Mouse (Mus musculus): ENCODE data around the gene Rnf216.
"Not testable (repeated sequence)": the region's sequence is repeated elsewhere in the genome, so short reads cannot be mapped to it uniquely, and the experiment has no call there.

The Rnf216 gene

DNA sequence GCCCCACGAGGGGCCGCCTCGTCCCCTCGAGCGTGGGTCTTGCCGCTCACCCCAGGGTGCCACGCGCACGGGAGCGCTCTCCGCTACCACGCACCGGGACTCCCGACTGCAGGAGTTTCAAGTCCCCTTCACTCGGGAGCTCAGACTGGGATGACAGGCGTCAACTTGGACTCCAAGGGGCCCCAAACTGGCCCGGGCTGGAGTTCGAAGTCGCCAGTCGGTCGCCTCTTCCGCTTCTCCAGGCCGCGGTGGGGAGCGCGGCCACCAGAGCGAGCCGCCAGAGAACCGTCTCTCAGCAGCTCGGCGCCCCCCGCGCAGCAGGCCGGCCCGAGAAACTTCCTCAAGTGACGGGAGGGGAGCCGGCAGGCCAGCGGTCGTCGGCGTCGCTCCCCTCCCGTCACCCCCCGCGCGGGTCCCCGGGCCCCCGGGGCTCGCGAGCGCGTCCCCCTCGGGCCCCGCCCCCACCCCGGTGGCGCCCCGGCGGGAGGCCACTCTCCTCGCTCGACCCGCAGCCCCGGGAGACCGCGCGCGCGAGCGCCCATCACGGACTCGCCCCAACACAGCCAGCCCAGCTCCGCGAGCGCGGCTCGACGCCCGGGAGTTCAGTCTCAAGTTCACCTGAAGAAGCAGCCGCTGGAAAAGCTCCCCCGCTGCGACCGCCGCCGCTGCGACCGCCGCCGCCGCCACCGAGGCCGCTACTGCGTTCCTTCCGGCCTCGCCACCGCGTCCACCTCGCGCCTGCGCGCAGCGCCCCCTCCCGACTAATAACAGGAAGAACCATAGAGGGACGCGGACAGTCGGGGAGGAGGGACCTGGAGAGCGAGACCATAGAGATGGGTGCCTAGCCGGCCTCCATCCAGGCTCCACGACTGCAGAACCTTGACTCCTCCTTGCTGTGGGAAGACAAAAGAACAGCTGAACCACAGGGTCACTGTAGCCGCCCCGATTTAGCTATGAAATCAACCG, at the start of gene Rnf216:
TSS of gene Rnf216 (minus strand) at position 714 of the 966 bp plus-strand sequence.
- DNase-seq (ENCODE audit: inconsistent ontology term): peak; percentile 97

DNA sequence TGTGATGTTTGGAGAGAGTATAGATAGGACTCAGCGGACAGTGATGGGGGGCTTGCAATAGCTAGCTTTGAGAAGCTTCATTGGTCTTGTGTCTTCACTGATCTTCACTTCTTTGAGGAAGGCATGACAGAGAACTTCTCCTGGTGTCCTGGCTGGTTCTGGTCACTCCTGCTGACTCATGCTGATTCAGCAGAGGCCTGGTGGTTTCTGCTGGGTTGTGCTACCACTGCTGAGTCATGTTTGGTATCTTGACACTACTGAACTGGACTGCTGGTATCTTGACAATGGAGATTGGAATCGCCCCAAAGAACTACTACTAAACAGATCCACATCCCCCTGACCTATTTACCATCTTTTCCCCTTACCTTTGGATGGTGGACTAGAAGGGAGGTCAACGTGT, 42.7 kb upstream of the Rnf216 start:
- DNase-seq (ENCODE audit: inconsistent ontology term): no peak

DNA sequence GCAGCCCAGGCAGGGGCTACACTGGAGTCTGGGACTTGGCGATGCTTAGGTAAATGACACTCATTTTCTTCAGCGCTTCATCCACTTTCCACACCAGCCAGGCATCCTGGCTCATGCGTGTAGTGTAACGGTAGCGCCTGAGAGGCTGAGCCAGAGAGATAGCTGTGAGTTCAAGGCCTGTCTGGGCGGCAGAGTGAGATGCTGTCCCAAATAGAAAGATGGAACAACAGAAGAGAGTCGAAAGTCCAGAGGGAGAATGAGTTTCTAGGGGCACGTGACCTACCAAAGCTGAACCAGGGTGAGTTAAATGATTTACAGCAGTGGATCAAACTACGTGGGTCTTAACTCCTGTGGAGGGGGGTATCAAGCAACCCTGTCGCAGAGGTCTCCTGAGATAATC, 41.0 kb upstream of the Rnf216 start:
- no peak for DNase-seq (ENCODE audit: inconsistent ontology term)

DNA sequence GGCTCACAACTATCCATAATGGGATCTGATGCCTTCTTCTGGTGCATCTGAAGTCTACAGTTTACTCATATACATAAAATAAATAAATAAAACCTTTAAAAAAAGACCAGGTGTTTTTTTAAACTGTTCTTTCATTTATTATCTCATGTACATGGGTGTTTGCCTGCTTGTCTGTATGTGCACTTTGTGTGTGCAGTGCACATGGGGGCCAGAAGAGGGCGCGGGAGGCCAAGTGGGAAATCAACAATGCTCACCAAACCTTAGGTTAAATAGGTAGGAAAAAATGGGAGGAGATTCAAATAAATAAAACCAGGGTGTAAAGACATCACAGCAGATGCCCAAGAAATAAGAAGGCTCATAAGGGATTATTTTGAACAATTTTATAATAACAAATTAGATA, 37.2 kb upstream of the Rnf216 start:
- no peak for DNase-seq (ENCODE audit: inconsistent ontology term)

DNA sequence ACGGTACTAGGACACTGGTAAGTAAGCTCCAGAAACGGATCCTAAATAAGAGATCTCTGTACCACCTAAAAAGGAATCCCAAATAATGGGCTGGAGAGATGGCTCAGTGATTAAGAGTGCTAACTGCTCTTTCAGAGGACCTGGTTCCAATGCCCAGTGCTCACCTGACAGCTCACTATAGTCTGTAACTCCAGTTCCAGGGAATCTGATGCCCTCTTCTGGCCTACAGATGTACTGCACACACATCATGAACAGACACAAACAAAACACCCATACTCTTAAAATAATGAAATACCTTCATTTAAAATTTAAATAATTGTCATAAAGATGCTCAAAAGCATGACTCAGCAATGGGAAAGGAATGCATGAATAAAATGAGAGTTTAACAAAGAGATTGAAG, 36.7 kb upstream of the Rnf216 start:
- no peak for DNase-seq (ENCODE audit: inconsistent ontology term)

DNA sequence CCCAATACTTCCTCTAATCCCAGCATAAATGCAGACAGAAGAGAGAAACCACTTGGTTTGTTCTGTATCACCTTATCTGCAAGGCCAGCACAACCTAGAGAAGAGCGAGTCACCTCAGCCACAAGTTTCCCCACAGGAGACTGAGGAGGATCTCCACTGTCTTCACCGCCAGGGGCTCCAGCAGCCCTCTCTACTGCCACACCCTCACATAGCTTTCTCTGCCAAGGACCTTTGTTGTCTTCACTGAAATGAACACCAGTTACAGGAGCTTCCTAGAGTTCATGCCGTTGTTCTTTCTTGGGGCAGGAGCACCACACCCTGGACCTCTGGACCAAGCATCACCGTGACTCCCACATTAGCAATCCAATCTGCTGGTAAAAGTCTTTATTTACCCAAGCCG, 35.9 kb upstream of the Rnf216 start:
- no peak for DNase-seq (ENCODE audit: inconsistent ontology term)

DNA sequence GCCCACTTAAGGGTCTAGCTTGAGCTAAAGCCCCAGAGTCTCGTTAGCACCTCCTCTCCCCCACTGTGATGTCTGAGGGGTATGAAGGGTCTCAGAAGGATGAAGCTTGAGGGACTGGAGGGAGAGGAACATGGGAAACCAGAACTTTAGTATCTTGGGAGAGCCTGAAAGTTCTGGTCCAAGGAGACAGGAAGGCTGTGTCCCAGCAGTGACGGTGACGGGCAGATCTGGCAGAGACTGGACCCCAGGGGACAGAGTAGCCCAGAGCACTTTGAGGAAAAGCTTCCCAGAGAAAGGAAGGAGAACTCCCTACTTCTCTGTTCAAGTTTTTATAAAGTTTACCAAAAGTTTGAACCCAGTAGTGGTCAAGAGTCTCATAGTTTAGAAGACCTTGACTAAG, 34.7 kb upstream of the Rnf216 start, which contains the start of gene Olfr718-ps1:
TSS of gene Olfr718-ps1 (minus strand) at position 101 of the 400 bp plus-strand sequence.
- no peak for DNase-seq (ENCODE audit: inconsistent ontology term)

DNA sequence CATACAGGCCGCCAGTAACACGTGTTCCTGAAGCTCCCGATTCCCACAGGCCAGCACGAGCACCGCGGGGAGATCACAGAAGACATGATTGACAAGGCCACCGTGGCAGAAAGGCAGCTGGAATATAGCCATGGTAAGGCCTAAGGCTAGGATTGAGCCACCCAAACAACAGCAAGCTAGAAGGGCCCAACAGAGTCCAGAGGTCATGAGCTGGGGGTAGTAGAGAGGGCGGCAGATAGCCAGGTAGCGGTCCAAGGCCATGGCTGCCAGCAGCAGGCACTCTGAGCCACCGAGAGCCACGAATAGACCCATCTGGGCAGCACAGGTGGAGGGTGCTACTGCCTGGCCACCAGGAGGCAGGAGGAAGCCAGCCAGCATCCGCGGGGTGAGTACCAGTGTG, 24.8 kb upstream of the Rnf216 start:
- DNase-seq (ENCODE audit: inconsistent ontology term): no peak

DNA sequence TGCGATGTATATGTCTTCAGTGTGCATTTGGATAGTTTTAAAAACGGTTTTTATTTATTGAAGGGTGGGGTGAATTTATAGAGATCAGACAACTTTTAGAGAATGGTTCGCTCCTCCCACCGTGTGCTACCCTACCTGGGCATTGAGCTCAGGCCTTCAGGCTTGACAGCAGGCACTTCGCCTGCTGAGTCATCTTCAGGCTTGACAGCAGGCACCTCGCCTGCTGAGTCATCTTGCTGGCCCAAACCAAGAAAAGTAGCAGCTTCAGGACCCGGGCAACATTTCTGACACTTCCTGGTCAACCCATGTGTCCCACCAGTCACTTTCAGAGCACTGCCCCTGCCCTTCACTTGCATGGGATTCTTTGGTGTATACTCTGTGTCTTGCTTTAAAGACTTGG, 22.2 kb upstream of the Rnf216 start:
- no peak for DNase-seq (ENCODE audit: inconsistent ontology term)

DNA sequence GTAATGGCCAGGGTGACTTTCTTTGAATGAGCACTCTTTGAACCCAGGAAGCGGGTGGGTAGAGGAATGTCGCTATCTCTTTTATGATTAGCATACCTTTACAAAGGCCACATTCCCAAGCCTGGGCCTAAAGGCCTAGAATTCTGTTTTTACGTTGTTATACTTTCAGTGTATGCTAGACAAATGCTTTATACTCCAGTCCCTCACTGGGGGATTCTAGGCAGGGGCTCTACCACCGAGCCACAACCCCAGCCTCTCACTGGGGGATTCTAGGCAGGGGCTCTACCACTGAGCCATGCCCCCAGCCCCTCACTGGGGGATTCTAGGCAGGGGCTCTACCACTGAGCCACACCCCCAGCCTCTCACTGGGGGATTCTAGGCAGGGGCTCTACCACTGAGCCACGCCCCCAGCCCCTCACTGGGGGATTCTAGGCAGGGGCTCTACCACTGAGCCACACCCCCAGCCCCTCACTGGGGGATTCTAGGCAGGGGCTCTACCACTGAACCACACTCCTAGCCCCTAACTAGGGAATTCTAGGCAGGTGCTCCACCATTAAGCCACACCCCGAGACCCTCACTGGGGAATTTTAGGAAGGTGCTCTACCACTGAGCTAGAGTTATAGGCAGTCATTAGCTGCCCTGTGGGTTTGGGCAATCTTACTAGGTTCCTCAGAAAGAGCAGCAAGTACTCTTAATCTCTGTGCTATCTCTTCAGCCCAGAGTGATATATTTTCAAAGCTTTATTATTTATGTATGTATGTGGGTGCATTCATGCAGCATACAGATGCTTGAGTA, 21.6 kb upstream of the Rnf216 start:
- DNase-seq (ENCODE audit: inconsistent ontology term): not testable (repeated sequence)

DNA sequence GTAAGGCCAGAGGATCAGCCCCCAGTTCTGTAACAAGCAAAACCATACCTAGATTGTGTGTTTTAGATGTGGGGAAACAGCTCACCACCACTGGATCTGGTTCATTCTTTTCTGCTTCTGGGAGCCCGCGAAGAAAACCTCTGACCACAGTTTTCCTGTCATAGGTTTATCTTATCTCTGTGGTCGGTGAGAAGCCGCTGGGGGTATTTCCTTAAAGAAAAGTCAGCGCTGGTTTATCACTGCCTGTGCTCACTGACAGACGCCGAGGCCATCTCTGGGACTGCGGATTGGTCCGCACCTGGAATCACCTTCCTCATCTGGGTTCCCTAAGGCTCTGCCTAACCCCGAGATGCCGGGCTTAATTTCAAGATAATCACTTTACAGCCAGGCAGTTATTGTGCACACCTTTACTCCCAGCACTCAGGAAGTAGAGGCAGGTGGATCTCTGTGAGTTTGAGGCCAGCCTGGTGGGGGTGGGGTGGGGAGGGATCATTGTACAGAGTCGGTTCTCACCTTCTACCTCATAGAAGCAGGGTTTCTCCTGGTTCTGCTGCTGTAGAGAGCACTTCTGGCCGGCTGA, 20.2 kb upstream of the Rnf216 start:
- DNase-seq (ENCODE audit: inconsistent ontology term): no peak

DNA sequence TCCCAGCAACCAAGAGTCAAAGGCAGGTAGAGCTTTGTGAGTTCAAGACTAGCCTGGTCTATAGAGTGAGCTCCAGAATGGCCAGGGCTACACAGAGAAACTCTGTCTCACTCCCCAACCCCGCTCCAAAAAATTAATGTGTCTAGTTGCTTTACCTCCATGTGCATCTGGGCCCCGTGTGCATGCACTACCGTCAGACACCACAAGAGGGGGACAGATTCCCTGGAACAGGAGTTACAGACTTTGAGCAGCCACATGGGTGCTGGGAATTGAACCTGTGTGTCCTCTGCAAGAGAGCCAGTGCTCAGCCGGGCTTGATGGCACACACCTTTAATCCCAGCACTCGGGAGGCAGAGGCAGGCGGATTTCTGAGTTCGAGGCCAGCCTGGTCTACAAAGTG, 17.5 kb upstream of the Rnf216 start:
- no peak for DNase-seq (ENCODE audit: inconsistent ontology term)

DNA sequence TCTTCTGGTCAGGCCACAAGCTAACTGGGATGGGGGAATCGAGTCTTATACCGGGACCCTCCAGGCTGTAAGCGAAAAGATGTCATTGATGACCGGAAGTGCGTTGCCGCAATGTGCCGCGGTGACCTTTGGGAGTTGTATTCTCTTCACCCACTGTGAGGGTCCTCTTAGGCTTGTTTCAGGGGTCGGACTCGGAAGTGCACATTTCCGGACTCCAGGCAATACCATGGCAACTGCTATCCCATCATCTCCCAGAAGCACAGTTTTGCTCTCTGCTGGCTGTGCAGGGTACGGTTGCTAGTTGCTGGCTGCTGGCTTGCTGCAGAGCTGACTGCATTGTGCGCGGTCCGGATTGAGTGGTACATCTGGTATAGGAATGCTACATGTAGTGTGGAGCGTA, 16.3 kb upstream of the Rnf216 start:
- no peak for DNase-seq (ENCODE audit: inconsistent ontology term)

DNA sequence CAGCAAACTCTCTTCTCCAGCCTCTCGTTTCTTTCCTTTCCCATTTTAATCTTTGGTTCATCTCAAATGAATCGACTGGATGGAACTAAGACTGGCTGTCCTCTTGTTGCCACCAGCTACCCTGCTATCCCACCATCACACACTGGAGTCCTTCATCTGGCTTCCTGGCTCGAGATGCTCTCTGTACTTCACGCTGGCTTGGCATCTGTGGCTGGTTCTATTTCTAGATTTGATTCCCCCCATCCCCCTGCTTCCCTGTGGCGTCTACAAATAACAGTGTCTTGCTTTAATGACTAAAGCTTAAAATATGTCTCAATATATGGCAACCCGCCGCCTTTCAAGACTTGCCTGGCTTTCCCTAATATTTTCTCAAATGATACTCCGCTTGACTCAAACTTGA, 15.0 kb upstream of the Rnf216 start:
- peak; percentile 5 for DNase-seq (ENCODE audit: inconsistent ontology term)

DNA sequence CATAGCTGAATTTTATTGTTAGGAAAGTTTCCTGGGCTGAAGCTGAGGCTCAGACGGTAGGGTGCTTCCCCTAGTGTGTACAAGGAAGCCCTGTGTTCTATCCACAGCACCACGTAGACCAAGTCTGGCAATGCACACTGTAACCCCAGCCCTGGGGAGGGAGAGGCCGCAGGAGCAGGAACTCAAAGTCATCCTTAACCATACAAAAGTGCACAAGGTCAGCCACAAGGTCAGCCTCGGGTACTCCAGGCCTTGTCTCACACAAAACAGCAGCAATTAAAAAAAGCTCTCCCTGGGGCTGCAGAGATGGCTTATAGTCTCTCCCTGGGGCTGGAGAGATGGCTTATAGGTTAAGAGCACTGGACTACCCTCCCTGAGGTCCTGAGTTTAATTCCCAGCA, 14.1 kb upstream of the Rnf216 start:
- DNase-seq (ENCODE audit: inconsistent ontology term): no peak

DNA sequence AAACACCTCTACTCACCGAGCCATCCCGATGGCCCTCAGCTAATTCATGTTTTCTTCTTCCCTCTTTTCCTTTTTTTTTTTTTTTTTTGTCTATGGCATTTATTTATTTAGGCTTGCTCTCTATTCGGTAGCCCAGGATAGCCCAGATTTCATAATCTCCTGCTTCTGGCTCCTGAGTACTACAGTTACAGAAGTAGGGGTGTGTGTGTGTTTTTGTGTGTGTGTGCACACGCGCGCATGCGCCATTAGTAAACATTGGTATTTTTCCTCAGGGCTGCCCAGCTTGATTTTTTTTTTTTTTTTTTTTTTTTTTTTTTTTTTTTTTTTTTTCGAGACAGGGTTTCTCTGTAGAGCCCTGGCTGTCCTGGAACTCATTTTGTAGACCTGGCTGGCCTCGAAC, 13.3 kb upstream of the Rnf216 start:
- DNase-seq (ENCODE audit: inconsistent ontology term): no peak

DNA sequence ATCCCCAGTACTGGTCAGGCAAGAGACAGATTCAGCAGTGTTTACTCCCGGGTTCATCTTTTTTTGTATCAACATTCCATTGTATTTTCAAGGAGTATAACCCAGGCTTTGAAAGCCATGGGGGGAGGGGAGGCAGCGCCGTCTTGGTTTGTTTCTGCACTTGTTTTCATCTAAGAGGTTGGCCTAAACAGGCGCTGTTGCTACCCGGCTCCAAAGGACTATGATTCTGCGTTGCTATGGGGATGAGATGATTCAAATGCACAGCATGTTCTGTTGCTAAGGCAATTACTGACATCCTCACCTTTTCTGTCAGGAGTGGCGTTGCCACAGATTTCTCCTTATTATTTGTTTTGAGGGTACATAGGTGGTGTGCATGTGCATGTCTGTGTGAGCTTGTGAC, 12.8 kb upstream of the Rnf216 start:
- DNase-seq (ENCODE audit: inconsistent ontology term): no peak

DNA sequence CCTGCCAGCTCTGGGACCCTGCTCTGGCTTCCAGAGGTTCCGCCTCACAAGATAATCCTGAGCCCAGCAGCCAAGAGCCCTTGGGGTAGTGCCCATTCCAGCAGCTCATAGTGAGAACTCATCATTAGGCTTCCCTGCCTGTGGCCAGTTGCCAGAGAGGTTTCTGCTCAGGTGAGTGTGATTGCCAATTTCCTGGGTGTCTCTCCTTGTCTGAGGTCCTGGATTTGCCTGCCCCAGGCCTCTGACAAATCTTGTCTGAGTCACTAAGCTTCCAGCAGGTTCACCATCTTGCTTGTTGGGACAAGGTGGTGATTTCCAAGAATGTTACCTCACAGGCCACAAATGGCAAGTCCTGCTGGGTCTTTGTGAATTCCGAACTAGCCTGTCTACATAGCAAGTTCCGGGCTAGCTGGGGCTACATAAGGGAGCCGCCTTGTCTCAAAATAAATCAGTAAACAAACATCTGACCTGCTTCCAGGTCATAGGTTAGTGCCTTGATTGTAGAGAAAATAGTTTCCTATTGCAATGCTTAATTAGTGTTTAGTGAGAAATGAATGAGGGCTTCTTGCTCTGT, 12.1 kb upstream of the Rnf216 start:
- no peak for DNase-seq (ENCODE audit: inconsistent ontology term)

DNA sequence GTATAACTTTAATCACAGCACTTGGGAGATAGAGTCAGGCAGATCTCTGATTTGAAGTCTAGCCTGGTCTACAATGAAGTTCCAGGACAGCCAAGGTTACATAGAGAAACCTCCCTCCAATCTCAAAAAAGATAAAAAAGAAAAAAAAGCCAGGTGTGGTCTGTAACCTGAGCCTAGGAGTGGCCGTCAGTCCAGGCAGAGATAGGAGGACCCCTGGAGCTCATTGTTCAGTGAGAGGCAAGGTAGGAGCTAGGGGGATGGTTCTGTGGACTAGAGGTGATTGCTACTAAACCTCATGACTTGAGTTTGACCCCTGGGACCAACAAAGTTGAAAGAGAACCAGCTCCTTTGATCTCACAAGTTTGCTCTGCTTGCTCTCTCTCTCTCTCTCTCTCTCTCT, 9.9 kb upstream of the Rnf216 start:
- no peak for DNase-seq (ENCODE audit: inconsistent ontology term)

DNA sequence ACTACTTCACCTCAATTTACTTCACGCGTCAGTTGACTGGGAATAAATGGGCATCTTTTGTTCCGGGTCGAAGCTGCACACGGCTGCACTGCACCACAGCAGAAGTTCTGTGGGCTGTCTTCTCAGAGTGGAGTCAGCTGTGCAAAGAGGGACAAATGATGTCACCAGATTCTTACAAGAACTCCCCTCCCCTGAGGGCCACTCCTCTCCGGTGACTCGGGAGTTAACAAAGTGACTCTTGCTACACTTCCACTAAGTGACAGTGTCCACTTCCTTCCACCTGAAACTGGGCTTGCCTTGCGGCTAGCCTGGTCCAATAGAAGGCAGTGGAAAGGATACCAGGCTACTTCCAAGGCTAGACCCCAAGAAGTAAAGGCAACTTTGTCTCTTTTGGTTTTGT, 9.3 kb upstream of the Rnf216 start:
- DNase-seq (ENCODE audit: inconsistent ontology term): no peak

DNA sequence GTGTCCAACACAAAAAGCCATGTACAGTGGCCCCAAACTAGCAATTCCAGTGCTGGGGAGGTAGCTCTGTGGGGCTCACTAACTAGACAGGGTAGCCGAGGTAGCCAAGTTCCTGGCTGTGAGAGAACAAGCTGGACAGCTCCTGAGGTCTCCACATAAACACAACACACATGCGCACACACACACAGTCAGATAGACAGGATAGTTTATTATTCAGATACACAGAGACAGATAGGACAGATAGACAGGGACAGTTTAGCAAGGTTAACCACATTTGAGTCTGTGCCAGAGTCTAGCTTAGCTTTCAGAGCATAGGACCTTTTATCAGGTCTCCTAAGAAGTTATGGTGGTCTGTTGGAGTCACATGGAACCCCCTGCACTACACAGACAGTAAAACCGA, 6.0 kb downstream of the Rnf216 start:
- no peak for DNase-seq (ENCODE audit: inconsistent ontology term)

DNA sequence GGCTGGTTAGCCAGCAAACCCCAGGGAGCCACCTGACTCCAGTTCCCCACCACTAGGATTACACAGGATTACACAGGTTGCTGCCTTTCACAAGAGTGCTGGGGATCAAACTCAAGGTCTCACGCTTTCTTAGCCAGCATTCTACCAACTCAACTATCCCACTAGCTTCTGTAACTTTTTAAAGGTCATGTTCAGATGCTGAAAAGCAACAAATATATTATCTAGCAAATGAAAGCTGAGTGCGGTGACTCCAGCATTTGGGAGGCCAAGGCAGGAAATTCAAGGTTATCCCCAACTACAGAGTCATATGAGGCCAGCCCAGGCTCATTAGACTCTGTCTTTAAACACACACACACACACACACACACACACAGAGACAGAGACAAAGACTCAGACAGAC, 9.6 kb downstream of the Rnf216 start:
- DNase-seq (ENCODE audit: inconsistent ontology term): no peak

Data from Muller cell, postnatal 12 days (primary cell).